Mouse (Mus musculus) embryonic facial prominence, embryonic 13.5 days (tissue): ENCODE results near the gene 5730480H06Rik. TPM values are rescaled to one million over a fixed set of nuclear protein-coding genes. Genes with fewer than 3 reads are reported as not detected.

ENCODE experiments used
- ATAC-seq: fragments of 200-750 bp; cut with Nextera tagmentation; 2 replicates; pipeline ENCODE4 v1.8.0; 2017; ENCODE audit warnings: low read depth; ENCODE audit not compliant: insufficient number of reproducible peaks, insufficient read depth, low FRiP score, low TSS enrichment
- H3K27ac ChIP-seq: fragments of 300-500 bp; sonication (generic); 2 replicates; pipeline ENCODE4 v1.5.1; 2015; ENCODE audit warnings: moderate library complexity, mild to moderate bottlenecking, inconsistent platforms
- H3K27me3 ChIP-seq: fragments of 300-500 bp; sonication (generic); 2 replicates; pipeline ENCODE4 v1.6.1; 2015; ENCODE audit warnings: mild to moderate bottlenecking, inconsistent platforms
- H3K36me3 ChIP-seq: fragments of 300-500 bp; sonication (generic); 2 replicates; pipeline ENCODE4 v1.6.1; 2015; ENCODE audit warnings: mild to moderate bottlenecking, inconsistent platforms
- H3K4me1 ChIP-seq: fragments of 300-500 bp; sonication (generic); 2 replicates; pipeline ENCODE4 v1.6.1; 2015; ENCODE audit warnings: inconsistent platforms
- H3K4me2 ChIP-seq: fragments of 300-500 bp; sonication (generic); 2 replicates; pipeline ENCODE4 v1.6.1; 2015; ENCODE audit warnings: moderate library complexity, mild to moderate bottlenecking, inconsistent platforms
- H3K4me3 ChIP-seq: fragments of 300-500 bp; sonication (generic); 2 replicates; pipeline ENCODE4 v1.5.1; 2015; ENCODE audit warnings: mild to moderate bottlenecking, inconsistent platforms
- H3K9ac ChIP-seq: fragments of 300-500 bp; sonication (generic); 2 replicates; pipeline ENCODE4 v1.6.1; 2015; ENCODE audit warnings: mild to moderate bottlenecking, inconsistent platforms
- H3K9me3 ChIP-seq: fragments of 300-500 bp; sonication (generic); 2 replicates; pipeline ENCODE4 v1.6.1; 2016; ENCODE audit warnings: inconsistent platforms
- WGBS: fragments of 180-500 bp; shearing (Covaris S2); methylation state at CpG from one replicate; pipeline ENCODE4 v1.1.7; 2015; ENCODE audit warnings: mixed read lengths; 5-methylcytosine and 5-hydroxymethylcytosine counted together
- polyA plus RNA-seq: library from polyadenylated mRNA; unstranded; fragments of >200 nt; fragmentation: Nextera tagmentation; extraction: Ambion mirVana; gene quantifications from 2 replicates; pipeline ENCODE4 v1.2.1, GENCODE M21; 2015

The 5730480H06Rik gene
- polyA plus RNA-seq, 1 experiment from 2014 or later = 34.0 TPM

DNA sequence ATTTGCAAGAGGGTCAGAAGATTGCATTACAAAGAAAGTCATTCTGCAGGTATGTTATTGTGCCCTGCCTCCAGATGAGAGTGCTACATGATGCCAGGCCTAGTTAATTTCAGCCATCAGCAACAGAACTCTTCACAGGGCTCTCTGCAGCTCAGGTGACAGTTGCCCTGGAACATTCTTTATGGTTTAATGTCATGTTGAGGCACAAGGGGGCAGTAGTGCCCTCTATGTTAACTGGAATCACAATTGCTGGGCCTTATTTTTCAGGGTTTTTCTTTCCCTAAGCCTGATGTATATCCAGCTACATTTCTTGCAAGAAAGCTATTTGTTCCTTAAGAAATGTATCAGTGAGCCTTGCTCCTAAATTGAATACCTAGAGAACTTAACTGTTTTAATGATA lies 102.7 kb downstream of the 5730480H06Rik start:
- H3K4me2 ChIP-seq = no peak overlapping the region
- H3K9ac ChIP-seq = no peak overlapping the region
- no peak overlapping the region for H3K4me3 ChIP-seq
- ATAC-seq = no peak
- no peaks in the 10 kb centered on the region for H3K9me3 ChIP-seq
- H3K27me3 ChIP-seq = no peaks in the 10 kb centered on the region
- no peaks in the 10 kb centered on the region for H3K36me3 ChIP-seq
- H3K27ac ChIP-seq = no peak overlapping the region
- H3K4me1 ChIP-seq = no peaks in the 10 kb centered on the region

DNA sequence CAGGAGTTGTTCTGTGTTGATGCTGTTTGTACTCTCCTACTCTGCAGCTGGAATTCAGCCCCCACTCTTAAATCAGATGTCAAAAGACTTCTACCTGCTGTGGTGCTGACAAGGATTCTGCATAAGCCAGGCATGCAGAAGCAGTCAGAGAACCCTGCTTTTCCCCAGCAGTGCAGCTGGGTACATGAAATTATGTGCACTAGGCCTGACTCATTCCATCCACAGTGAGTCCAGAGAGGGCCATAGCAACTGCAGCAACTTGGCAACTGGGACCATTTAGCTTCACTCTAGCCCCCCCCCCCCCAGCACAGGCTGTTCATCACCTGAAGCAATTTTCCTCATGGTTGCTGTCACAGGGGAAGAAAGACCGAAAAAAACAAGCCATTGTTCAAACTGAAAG lies 121.1 kb downstream of the 5730480H06Rik start:
- Histone ChIP-seq H3K4me1 (no peaks in the 10 kb centered on the region), H3K9ac (no peak overlapping the region), H3K27ac (no peak overlapping the region), H3K4me3 (no peak overlapping the region), H3K36me3 (no peaks in the 10 kb centered on the region), H3K27me3 (no peaks in the 10 kb centered on the region), H3K9me3 (no peaks in the 10 kb centered on the region), H3K4me2 (no peak overlapping the region)
- ATAC-seq = no peak
- WGBS = 65% methylated on average over 1 of the region's 1 CpGs

DNA sequence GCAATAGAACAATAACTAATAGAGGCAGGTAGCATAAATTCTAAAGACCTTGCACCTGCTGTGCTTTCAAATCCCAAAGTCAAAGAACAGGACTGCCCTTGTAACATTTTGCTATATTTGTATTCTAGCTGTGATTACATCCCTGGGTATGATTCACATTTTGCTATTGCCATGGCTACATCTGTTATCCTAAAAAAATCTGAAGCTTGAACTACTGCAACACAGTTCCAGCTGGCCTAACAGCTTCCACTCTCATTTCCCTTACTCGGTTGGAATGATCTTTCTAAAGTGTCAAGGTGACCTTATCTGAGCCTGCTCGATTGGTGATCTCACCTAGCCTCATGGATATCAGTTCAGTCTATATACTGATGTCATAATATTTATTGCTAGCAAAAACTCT lies 132.5 kb downstream of the 5730480H06Rik start:
- Histone ChIP-seq H3K9me3 (no peaks in the 10 kb centered on the region), H3K4me1 (no peaks in the 10 kb centered on the region), H3K27ac (no peak overlapping the region), H3K9ac (no peak overlapping the region), H3K4me3 (no peak overlapping the region), H3K4me2 (no peak overlapping the region), H3K36me3 (no peaks in the 10 kb centered on the region), H3K27me3 (no peaks in the 10 kb centered on the region)
- WGBS = 66% methylated on average over 2 of the region's 2 CpGs
- no peak for ATAC-seq
